Mouse (Mus musculus) myocyte (in vitro differentiated cells): ENCODE measurements around the gene Tspan9. TPM values are rescaled to one million over a fixed set of nuclear protein-coding genes. Genes with fewer than 3 reads are reported as not detected.

Source experiments
- H3K27me3 ChIP-seq: one replicate; pipeline ENCODE4 v1.6.1; 2011; ENCODE audit not compliant: control insufficient read depth, insufficient read depth, insufficient read length
- H3K36me3 ChIP-seq: one replicate; pipeline ENCODE4 v1.6.1; 2011; ENCODE audit not compliant: control insufficient read depth, insufficient read depth
- H3K4me2 ChIP-seq: one replicate; pipeline ENCODE4 v1.6.1; 2011; ENCODE audit warnings: low read depth, control low read depth
- H3K4me3 ChIP-seq: one replicate; pipeline ENCODE4 v1.5.1; 2011; ENCODE audit warnings: mild to moderate bottlenecking, control low read depth, moderate library complexity
- H3K79me2 ChIP-seq: one replicate; pipeline ENCODE4 v1.6.1; 2011; ENCODE audit not compliant: control insufficient read depth, insufficient read depth
- H3ac ChIP-seq: one replicate; pipeline ENCODE4 v1.6.1; 2011; ENCODE audit not compliant: control insufficient read depth, insufficient read length
- CEBPB ChIP-seq: IDR thresholded peaks from 2 replicates; pipeline ENCODE4 v1.6.1; 2011; ENCODE audit warnings: mild to moderate bottlenecking, moderate library complexity; ENCODE audit not compliant: poor library complexity, insufficient read depth, severe bottlenecking
- E2F4 ChIP-seq: IDR thresholded peaks from one replicate; pipeline ENCODE4 v1.6.1; 2011; ENCODE audit warnings: mild to moderate bottlenecking, control low read depth, moderate library complexity; ENCODE audit not compliant: insufficient read depth
- MAX ChIP-seq: IDR thresholded peaks from one replicate; pipeline ENCODE4 v1.6.1; 2011; ENCODE audit warnings: low read depth, mild to moderate bottlenecking, control low read depth
- MYOD1 ChIP-seq, 3 experiments: IDR thresholded peaks; one replicate each; pipeline ENCODE4 v1.6.1; 2011; ENCODE audit warnings: control low read depth in 2 of 3, low read depth in 2 of 3, mild to moderate bottlenecking in 2 of 3, moderate library complexity in 1 of 3; ENCODE audit not compliant: insufficient read length in 2 of 3, control insufficient read depth in 1 of 3
- MYOG ChIP-seq, 3 experiments: IDR thresholded peaks; one replicate each; pipeline ENCODE4 v1.6.1; 2011; ENCODE audit warnings: control low read depth in 2 of 3, low read depth in 2 of 3, mild to moderate bottlenecking in 2 of 3; ENCODE audit not compliant: insufficient read length in 2 of 3, control insufficient read depth in 1 of 3, insufficient read depth in 1 of 3
- POLR2A ChIP-seq: IDR thresholded peaks from one replicate; pipeline ENCODE4 v1.6.1; 2011; ENCODE audit warnings: low read depth, mild to moderate bottlenecking, control low read depth, moderate library complexity; ENCODE audit not compliant: insufficient read length
- POLR2AphosphoS2 ChIP-seq: IDR thresholded peaks from one replicate; pipeline ENCODE4 v1.6.1; 2011; ENCODE audit warnings: low read depth, control low read depth; ENCODE audit not compliant: insufficient read length
- REST ChIP-seq: IDR thresholded peaks from one replicate; pipeline ENCODE4 v1.6.1; 2011; ENCODE audit warnings: mild to moderate bottlenecking, control low read depth, moderate library complexity; ENCODE audit not compliant: insufficient read depth, insufficient read length
- SRF ChIP-seq: IDR thresholded peaks from one replicate; pipeline ENCODE4 v1.6.1; 2011; ENCODE audit warnings: low read depth; ENCODE audit not compliant: control insufficient read depth, insufficient read length
- TCF12 ChIP-seq: IDR thresholded peaks from one replicate; pipeline ENCODE4 v1.6.1; 2011; ENCODE audit warnings: mild to moderate bottlenecking, control low read depth; ENCODE audit not compliant: poor library complexity, insufficient read depth, severe bottlenecking
- TCF3 ChIP-seq: IDR thresholded peaks from one replicate; pipeline ENCODE4 v1.6.1; 2011; ENCODE audit warnings: low read depth, control low read depth; ENCODE audit not compliant: insufficient read length
- USF1 ChIP-seq: IDR thresholded peaks from one replicate; pipeline ENCODE4 v1.6.1; 2011; ENCODE audit warnings: low read depth, mild to moderate bottlenecking, control low read depth, moderate library complexity
- polyA plus RNA-seq: library from polyadenylated mRNA; unstranded; fragments of >200 nt; fragmentation: generic; extraction: Trizol; gene quantifications from one replicate; pipeline ENCODE4 v1.2.1, GENCODE M21; 2012; ENCODE audit warnings: missing spikeins

Tspan9 gene
- polyA plus RNA-seq, 1 experiment = 227 TPM

- Histone ChIP-seq H3K27me3 (no peaks in the 10 kb centered on the region), H3K79me2 (peaks cover 3% of the 10 kb centered on the region), H3K4me3 (no peak overlapping the region), H3K36me3 (peaks cover 3% of the 10 kb centered on the region), H3ac (no peak overlapping the region), H3K4me2 (no peak overlapping the region)
- no peak for TF ChIP-seq TCF12
- no peak for TF ChIP-seq POLR2AphosphoS2
- no peak for TF ChIP-seq TCF3
- TF ChIP-seq REST = no peak
- TF ChIP-seq MAX = no peak
- TF ChIP-seq CEBPB = no peak
- no peak for TF ChIP-seq MYOD1 (IDR thresholded peaks at IDR 0.05; ENCODE audit: control insufficient read depth in 1 of 3, insufficient read length in 2 of 3, low read depth in 2 of 3)
- TF ChIP-seq SRF = no peak
- TF ChIP-seq E2F4 = no peak
- TF ChIP-seq MYOG (IDR thresholded peaks at IDR 0.05; ENCODE audit: control insufficient read depth in 1 of 3, insufficient read depth in 1 of 3, insufficient read length in 2 of 3, low read depth in 2 of 3) = no peak
- TF ChIP-seq POLR2A = no peak
- no peak for TF ChIP-seq USF1
Observed at GRCm38 (mm10) chr6:128083305-128083704, 60.1 kb downstream of the Tspan9 start.

- no peak overlapping the region for H3K4me2 ChIP-seq
- no peak overlapping the region for H3K4me3 ChIP-seq
- TF ChIP-seq USF1 (no peak), TCF3 (no peak), MAX (no peak), POLR2AphosphoS2 (no peak), MYOD1 (IDR thresholded peaks at IDR 0.05; ENCODE audit: control insufficient read depth in 1 of 3, insufficient read length in 2 of 3, low read depth in 2 of 3) (no peak), CEBPB (no peak), POLR2A (no peak), SRF (no peak)
- no peaks in the 10 kb centered on the region for H3K27me3 ChIP-seq
- peaks cover 3% of the 10 kb centered on the region for H3K79me2 ChIP-seq
- H3K36me3 ChIP-seq = peaks cover 3% of the 10 kb centered on the region
- H3ac ChIP-seq = no peak overlapping the region
Observed at GRCm38 (mm10) chr6:128081781-128082180, 61.6 kb downstream of the Tspan9 start.

- no peak for TF ChIP-seq SRF
- TF ChIP-seq POLR2A = no peak
- no peak for TF ChIP-seq E2F4
- TF ChIP-seq MYOG (IDR thresholded peaks at IDR 0.05; ENCODE audit: control insufficient read depth in 1 of 3, insufficient read depth in 1 of 3, insufficient read length in 2 of 3, low read depth in 2 of 3) = no peak
- no peak for TF ChIP-seq TCF3
- TF ChIP-seq USF1 = no peak
- TF ChIP-seq POLR2AphosphoS2 = no peak
- TF ChIP-seq TCF12 = no peak
- no peak for TF ChIP-seq CEBPB
- no peak for TF ChIP-seq REST
- no peak for TF ChIP-seq MAX
- TF ChIP-seq MYOD1 (IDR thresholded peaks at IDR 0.05; ENCODE audit: control insufficient read depth in 1 of 3, insufficient read length in 2 of 3, low read depth in 2 of 3) = no peak
- no peaks in the 10 kb centered on the region for H3K27me3 ChIP-seq
- peaks cover 3% of the 10 kb centered on the region for H3K79me2 ChIP-seq
- H3ac ChIP-seq = no peak overlapping the region
- H3K36me3 ChIP-seq = peaks cover 3% of the 10 kb centered on the region
- no peak overlapping the region for H3K4me3 ChIP-seq
- H3K4me2 ChIP-seq = no peak overlapping the region
Observed at GRCm38 (mm10) chr6:128081293-128081692, 62.1 kb downstream of the Tspan9 start.

- H3K79me2 ChIP-seq = peaks cover 3% of the 10 kb centered on the region
- no peak overlapping the region for H3K4me2 ChIP-seq
- no peaks in the 10 kb centered on the region for H3K27me3 ChIP-seq
- H3ac ChIP-seq = no peak overlapping the region
- H3K36me3 ChIP-seq = peaks cover 3% of the 10 kb centered on the region
- no peak overlapping the region for H3K4me3 ChIP-seq
- TF ChIP-seq MAX (no peak), MYOD1 (IDR thresholded peaks at IDR 0.05; ENCODE audit: control insufficient read depth in 1 of 3, insufficient read length in 2 of 3, low read depth in 2 of 3) (peak in 2 of 3 experiments; percentile 73), SRF (no peak), E2F4 (no peak), USF1 (no peak), REST (no peak), TCF3 (no peak), MYOG (IDR thresholded peaks at IDR 0.05; ENCODE audit: control insufficient read depth in 1 of 3, insufficient read depth in 1 of 3, insufficient read length in 2 of 3, low read depth in 2 of 3) (peak in 2 of 3 experiments; percentile 74 to 92), POLR2AphosphoS2 (no peak), POLR2A (no peak), CEBPB (no peak), TCF12 (peak; percentile 18)
Observed at GRCm38 (mm10) chr6:128079576-128080224, 63.7 kb downstream of the Tspan9 start.
